Mouse (Mus musculus): ENCODE measurements around the gene Chp2. TPM values are rescaled to one million over a fixed set of nuclear protein-coding genes. Genes with fewer than 3 reads are reported as not detected.
A peak's percentile ranks its signal among the peaks of the same experiment; 100 is the strongest.
"Not testable (repeated sequence)": the region's sequence is repeated elsewhere in the genome, so short reads cannot be mapped to it uniquely, and the experiment has no call there.

Gene Chp2
- polyA plus RNA-seq, 1 experiment from 2014 or later: 0.53 TPM

DNA sequence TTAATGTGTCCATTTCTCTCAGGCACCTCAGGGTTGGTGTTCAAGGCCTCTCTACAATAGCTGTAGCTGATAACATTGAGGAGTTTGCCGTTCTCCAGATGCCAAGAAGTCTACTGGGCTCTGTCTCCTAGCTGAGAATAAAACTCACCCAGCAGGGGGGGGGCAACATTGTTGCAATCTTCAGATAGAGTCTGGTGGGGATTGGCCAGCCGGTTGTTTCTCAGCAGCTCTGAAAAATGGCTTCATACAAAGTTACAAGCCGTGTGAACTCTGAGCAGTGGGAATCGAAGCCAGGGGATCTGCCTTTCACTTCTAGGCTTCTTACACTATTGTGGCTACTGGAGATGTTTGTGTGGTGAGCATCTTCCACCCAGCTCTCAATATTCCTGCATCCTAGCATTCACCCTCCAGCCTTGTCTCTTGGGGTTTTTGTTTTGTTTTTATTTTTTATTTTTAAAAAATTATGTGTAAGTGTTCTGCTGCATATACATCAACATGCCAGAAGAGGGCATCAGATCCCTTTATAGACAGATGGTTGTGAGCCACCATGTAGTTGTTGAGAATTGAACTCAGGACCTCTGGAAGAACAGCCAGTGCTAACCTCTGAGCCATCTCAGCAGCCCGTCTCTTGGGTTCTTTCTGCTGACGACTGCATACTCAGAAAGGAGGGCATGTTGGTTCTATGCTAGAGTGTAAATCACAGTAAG is 21.3 kb downstream of the Chp2 start:
- Histone ChIP-seq H3K4me2 (no peak overlapping the region), H3K27ac (ENCODE audit: low read depth) (no peak overlapping the region), H3K9ac (no peak overlapping the region), H3K4me3 (ENCODE audit: low read depth, low read length) (no peak overlapping the region), H3K4me1 (ENCODE audit: insufficient read depth) (no peaks in the 10 kb centered on the region), H3K36me3 (ENCODE audit: insufficient read depth) (no peaks in the 10 kb centered on the region), H3K27me3 (ENCODE audit: insufficient read depth, low read length) (no peaks in the 10 kb centered on the region), H3K9me3 (ENCODE audit: low read depth, low read length) (no peaks in the 10 kb centered on the region)
- DNase-seq: no peak
- no peak for ATAC-seq (ENCODE audit: insufficient read depth)
- WGBS: 66% methylated on average over 6 of the region's 6 CpGs
- peak; percentile 26 for TF ChIP-seq CTCF (IDR thresholded peaks at IDR 0.05; ENCODE audit: low read depth)

- no peak overlapping the region for H3K27ac ChIP-seq (ENCODE audit: low read depth)
- H3K4me2 ChIP-seq: no peak overlapping the region
- no peaks in the 10 kb centered on the region for H3K27me3 ChIP-seq (ENCODE audit: insufficient read depth, low read length)
- H3K9me3 ChIP-seq (ENCODE audit: low read depth, low read length): no peaks in the 10 kb centered on the region
- DNase-seq: peak; percentile 73
- H3K9ac ChIP-seq: no peak overlapping the region
- peak; percentile 87 for TF ChIP-seq CTCF (IDR thresholded peaks at IDR 0.05; ENCODE audit: low read depth)
- H3K36me3 ChIP-seq (ENCODE audit: insufficient read depth): no peaks in the 10 kb centered on the region
- WGBS: 36% methylated on average over 1 of the region's 1 CpGs
- no peak overlapping the region for H3K4me3 ChIP-seq (ENCODE audit: low read depth, low read length)
- ATAC-seq (ENCODE audit: insufficient read depth): no peak
- no peaks in the 10 kb centered on the region for H3K4me1 ChIP-seq (ENCODE audit: insufficient read depth)
Measured at GRCm38 (mm10) chr7:122242260-122242659, 23.0 kb downstream of the Chp2 start.

GRCm38 (mm10) chr7:122242744-122243143 is 23.4 kb downstream of the Chp2 start:
- ATAC-seq (ENCODE audit: insufficient read depth); H3K36me3 ChIP-seq (ENCODE audit: insufficient read depth); H3K9ac ChIP-seq; H3K4me3 ChIP-seq (ENCODE audit: low read depth, low read length); H3K9me3 ChIP-seq (ENCODE audit: low read depth, low read length); DNase-seq; H3K27ac ChIP-seq (ENCODE audit: low read depth); H3K27me3 ChIP-seq (ENCODE audit: insufficient read depth, low read length); H3K4me1 ChIP-seq (ENCODE audit: insufficient read depth); H3K4me2 ChIP-seq: not testable (repeated sequence)

- 62% methylated on average over 7 of the region's 7 CpGs for WGBS
- no peak for ATAC-seq (ENCODE audit: insufficient read depth)
- no peak for TF ChIP-seq CTCF (IDR thresholded peaks at IDR 0.05; ENCODE audit: low read depth)
- no peak for DNase-seq
- Histone ChIP-seq H3K9me3 (ENCODE audit: low read depth, low read length) (no peaks in the 10 kb centered on the region), H3K4me2 (no peak overlapping the region), H3K4me1 (ENCODE audit: insufficient read depth) (no peaks in the 10 kb centered on the region), H3K27ac (ENCODE audit: low read depth) (no peak overlapping the region), H3K4me3 (ENCODE audit: low read depth, low read length) (no peak overlapping the region), H3K9ac (no peak overlapping the region), H3K36me3 (ENCODE audit: insufficient read depth) (no peaks in the 10 kb centered on the region), H3K27me3 (ENCODE audit: insufficient read depth, low read length) (no peaks in the 10 kb centered on the region)
Measured at GRCm38 (mm10) chr7:122244166-122244565, 24.9 kb downstream of the Chp2 start.

GRCm38 (mm10) chr7:122244584-122244983 is 25.3 kb downstream of the Chp2 start:
- H3K4me1 ChIP-seq (ENCODE audit: insufficient read depth): no peaks in the 10 kb centered on the region
- no peaks in the 10 kb centered on the region for H3K9me3 ChIP-seq (ENCODE audit: low read depth, low read length)
- 65% methylated on average over 8 of the region's 8 CpGs for WGBS
- DNase-seq (no peak), ATAC-seq (ENCODE audit: insufficient read depth) (no peak)
- no peak overlapping the region for H3K27ac ChIP-seq (ENCODE audit: low read depth)
- H3K4me3 ChIP-seq (ENCODE audit: low read depth, low read length): no peak overlapping the region
- H3K36me3 ChIP-seq (ENCODE audit: insufficient read depth): no peaks in the 10 kb centered on the region
- no peak for TF ChIP-seq CTCF (IDR thresholded peaks at IDR 0.05; ENCODE audit: low read depth)
- no peak overlapping the region for H3K9ac ChIP-seq
- H3K4me2 ChIP-seq: no peak overlapping the region
- H3K27me3 ChIP-seq (ENCODE audit: insufficient read depth, low read length): no peaks in the 10 kb centered on the region

GRCm38 (mm10) chr7:122245976-122246375 is 26.7 kb downstream of the Chp2 start:
- no peaks in the 10 kb centered on the region for H3K36me3 ChIP-seq (ENCODE audit: insufficient read depth)
- no peak for TF ChIP-seq CTCF (IDR thresholded peaks at IDR 0.05; ENCODE audit: low read depth)
- H3K4me3 ChIP-seq (ENCODE audit: low read depth, low read length): no peak overlapping the region
- H3K4me2 ChIP-seq: no peak overlapping the region
- H3K9ac ChIP-seq: no peak overlapping the region
- no peak for DNase-seq
- 40% methylated on average over 5 of the region's 5 CpGs for WGBS
- no peaks in the 10 kb centered on the region for H3K9me3 ChIP-seq (ENCODE audit: low read depth, low read length)
- no peaks in the 10 kb centered on the region for H3K4me1 ChIP-seq (ENCODE audit: insufficient read depth)
- no peak for ATAC-seq (ENCODE audit: insufficient read depth)
- no peaks in the 10 kb centered on the region for H3K27me3 ChIP-seq (ENCODE audit: insufficient read depth, low read length)
- no peak overlapping the region for H3K27ac ChIP-seq (ENCODE audit: low read depth)

DNA sequence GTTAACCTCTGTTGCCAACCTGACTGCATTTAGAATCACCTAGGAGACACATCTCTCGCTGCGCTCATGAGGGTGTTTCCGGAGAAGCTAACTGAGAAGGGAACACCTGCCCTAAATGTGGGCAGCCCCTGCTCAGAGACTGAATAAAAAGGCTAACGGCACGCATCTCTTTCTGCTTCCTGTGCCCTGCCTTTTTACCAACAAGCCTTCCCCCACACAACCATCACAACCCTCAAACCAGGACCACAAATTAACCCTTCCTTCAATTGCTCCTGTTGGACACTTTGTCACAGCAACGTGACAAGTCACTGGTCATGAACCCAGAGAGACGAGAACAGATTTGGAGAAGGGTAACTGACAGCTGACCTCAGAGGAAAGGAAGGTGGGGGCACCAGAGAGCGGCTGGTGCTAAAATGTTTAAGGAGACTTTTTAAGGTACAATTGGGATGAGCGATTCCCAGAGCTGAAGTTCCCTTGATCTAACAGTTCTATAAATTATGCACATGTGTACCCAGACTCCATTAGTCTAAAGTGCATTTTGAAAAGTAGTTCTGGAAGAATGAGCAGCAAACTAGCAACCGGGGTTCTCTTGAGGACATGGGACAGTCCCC is 28.1 kb downstream of the Chp2 start:
- H3K4me3 ChIP-seq (ENCODE audit: low read depth, low read length): no peak overlapping the region
- DNase-seq (no peak), ATAC-seq (ENCODE audit: insufficient read depth) (no peak)
- H3K4me2 ChIP-seq: no peak overlapping the region
- no peaks in the 10 kb centered on the region for H3K4me1 ChIP-seq (ENCODE audit: insufficient read depth)
- 73% methylated on average over 10 of the region's 10 CpGs for WGBS
- H3K36me3 ChIP-seq (ENCODE audit: insufficient read depth): no peaks in the 10 kb centered on the region
- no peak overlapping the region for H3K9ac ChIP-seq
- H3K27ac ChIP-seq (ENCODE audit: low read depth): no peak overlapping the region
- H3K27me3 ChIP-seq (ENCODE audit: insufficient read depth, low read length): no peaks in the 10 kb centered on the region
- no peaks in the 10 kb centered on the region for H3K9me3 ChIP-seq (ENCODE audit: low read depth, low read length)
- TF ChIP-seq CTCF (IDR thresholded peaks at IDR 0.05; ENCODE audit: low read depth): no peak
